Mouse (Mus musculus) frontal cortex, postnatal 14 days (tissue): ENCODE data around the gene Cpsf6.
"Not testable (repeated sequence)": the region's sequence is repeated elsewhere in the genome, so short reads cannot be mapped to it uniquely, and the experiment has no call there.

Experiments
- DNase-seq, 2 experiments: peaks; one replicate each; pipeline ENCODE4 v3.0.0; 2022; ENCODE audit warnings: low spot score in 2 of 2

Cpsf6 gene

DNA sequence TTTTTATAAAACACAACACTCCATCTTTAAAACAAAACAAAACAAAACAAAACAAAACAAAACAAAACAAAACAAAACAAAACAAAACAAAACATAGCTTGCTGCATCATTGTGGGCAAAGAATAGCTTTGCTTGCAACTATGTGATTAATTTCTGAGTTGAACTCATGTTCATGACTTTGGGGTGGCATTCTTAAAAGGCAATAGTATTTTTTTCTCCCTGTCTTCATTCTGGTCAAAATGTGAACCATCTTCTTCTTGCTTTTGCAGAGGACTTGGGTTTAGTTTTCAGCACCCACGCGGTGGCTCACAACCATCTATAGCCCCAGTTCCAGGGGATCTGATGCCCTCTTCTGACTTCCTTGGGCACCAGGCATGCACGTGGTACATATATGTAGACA is 20.0 kb upstream of the Cpsf6 start:
- no peak for DNase-seq

DNA sequence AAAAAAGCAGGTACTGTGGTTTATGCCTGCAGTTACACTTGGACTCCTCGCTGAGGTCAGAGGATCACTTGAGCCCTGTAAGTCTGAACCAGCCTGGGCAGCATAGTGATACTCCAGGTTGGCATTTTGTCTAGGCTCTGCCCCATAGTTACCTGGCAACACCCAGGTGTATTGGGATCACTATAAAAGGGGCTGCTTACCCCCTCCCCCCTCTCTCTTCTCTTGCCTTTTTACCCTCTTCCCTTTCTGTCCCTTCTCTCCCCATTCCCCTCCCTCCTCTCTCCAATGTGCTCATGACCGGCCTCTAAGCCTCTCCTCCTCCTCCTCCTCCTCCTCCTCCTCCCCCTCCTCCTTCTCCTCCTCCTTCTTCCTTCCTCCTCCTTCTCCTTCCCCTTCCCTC is 19.4 kb upstream of the Cpsf6 start:
- DNase-seq = no peak

DNA sequence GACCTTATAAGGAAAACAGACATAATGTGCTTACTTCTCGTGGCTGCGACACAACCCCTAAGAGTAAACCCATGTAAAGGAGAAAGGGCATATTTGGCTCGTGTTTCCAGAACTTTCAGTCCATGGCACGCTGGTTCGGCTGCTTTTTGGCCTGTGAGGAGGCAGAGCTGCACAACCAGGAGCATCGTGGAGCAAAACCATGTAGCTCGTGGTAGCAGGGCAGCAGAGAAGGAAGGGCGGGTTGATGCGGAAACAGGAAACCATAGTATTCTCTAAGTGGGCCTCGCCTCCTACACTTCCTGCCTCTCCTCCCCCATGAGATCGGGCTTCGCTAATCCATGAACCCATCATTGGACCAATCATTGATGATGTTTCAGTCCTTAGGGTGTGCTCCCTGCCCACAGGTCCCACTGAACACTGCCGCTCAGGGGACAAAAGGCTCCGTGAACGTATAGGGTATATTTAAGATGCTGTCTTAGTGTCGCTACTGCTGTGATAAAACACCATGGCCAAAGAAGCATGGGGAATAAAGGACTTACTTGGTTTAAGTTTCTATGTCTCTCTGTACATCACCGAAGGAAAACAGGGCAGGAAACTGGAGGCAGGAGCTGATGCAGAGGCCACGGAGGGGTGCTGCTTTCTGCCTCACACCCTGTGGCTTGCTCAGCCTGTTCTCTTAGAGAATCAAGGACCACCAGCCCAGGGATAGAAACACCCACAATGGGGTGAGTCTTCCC is 18.4 kb upstream of the Cpsf6 start:
- DNase-seq = no peak

DNA sequence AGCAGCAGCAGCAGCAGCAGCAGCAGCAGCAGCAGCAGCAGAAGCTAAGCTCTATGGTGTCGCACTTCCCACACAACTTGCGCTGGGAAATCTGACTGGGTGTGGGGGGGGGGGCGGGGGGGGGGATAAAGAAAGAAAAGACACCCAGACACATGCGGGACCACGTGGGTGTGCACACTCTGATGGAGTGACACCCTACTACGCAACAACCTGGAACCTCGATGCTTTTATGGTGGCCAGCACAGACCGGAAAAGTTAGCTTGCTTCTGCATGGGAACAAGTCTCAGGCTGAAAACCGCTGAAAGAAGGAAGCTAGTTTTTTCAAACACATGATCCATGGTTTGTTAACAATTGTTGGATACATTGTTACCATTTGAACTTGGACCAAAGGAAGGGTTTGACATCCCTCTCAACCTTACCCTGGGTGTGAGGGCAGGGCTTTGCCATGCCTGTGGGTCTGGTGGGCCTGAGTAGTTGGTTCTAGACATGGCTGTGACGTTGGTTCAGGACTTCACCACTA is 17.4 kb upstream of the Cpsf6 start:
- DNase-seq = no peak

DNA sequence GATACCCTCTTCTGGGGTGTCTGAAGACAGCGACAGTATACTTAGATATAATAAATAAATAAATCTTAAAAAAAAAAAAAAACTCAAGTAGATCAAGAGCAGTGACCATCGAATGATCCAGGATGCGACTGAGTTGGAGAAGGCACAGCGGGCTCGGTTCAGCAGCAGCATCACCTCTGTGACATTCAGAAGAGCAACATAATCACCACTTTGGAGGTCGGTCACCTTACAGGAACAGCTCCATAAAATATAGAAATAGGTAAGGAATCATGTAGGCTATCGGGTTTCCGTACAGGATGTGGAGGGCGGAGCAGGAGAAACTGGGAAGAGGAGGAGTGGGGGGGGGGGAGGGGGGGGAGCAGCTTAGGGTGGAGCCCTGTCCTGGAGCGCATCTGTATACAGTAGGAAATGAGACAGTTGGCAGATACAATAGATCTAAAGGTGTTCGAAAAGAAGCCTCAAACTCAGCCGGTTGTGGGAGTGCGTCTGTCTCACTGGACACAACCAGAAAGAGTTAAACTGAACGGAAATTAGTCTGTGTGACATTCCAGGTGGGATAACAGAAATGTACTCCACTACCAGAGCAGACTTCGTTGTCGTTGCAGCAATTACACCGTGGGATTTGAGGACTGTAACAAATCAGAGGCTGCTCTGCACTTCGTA is 16.7 kb upstream of the Cpsf6 start:
- DNase-seq = no peak

DNA sequence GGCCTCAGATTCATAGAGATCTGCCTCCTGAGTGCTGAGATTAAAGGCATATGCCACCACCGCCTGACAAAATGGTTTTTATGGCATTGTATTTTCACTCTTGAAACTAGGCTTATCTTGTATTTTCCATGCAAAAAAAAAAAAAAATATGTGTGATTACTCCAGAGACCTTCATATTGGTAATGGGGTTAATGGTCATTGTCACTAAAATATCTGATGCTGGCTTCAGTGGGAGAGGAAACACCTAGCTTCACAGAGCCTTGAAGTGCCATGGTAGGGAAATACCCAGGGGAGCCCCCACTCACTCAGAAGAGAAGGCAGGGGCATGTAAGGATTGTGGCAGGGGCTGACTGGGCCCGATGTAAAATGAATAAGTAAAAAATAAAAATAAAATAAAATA is 16.0 kb upstream of the Cpsf6 start:
- no peak for DNase-seq

DNA sequence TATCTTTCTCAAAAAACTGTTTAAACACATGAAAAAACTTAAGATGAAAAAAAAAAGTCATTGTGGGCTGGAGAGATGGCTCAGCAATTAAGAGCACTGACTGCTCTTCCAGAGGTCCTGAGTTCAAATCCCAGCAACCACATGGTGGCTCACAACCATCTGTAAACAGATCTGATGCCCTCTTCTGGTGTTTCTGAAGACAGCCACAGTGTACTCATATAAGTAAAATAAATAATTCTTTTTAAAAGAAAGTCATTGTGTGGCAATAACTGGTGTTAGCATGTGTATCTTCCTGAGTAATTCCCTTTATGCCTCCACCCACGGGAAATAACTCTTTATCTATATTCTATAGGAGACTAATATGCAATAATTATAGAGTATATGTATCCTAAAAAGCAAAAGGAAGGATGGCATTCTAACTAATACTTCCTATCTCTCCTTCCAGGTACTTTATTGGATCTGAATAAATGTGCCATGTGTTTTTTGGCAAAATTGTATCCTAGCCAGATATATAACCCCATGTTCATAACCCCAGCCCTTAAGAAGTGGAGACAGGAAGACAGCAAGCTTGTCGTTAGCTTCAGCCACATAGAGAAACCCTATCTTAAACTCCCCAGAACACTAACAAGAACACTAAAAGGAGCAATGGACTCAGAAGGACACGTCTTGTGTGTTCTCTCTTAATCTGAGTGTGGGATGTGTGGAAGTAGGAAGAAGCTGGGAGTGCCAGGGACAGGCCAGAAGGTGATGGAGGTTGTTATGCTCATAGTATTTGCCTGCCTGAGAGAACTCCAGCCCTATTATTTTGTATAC is 15.1 kb upstream of the Cpsf6 start:
- no peak for DNase-seq

DNA sequence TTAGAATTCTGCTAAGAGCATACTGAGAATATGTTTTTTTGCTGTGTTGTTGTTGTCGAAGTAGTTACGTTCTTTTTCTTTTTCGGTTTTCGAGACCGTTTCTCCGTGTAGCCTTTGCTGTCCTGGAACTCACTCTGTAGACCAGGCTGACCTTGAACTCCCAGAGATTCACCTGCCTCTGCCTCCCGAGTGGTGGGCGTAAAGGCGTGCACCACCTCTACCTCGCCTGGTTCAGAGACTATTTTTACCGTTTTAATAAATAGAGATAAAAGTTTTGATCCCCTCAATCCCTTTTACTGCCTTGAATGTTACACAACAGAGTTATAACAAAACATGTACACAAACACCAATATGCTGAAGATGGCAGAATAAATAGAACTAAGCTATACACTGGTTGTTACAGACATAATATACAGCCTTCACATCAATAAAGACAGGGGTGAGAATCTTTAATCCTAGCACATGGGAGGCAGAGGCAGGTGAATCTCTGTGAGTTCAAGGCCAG is 14.1 kb upstream of the Cpsf6 start:
- no peak for DNase-seq

DNA sequence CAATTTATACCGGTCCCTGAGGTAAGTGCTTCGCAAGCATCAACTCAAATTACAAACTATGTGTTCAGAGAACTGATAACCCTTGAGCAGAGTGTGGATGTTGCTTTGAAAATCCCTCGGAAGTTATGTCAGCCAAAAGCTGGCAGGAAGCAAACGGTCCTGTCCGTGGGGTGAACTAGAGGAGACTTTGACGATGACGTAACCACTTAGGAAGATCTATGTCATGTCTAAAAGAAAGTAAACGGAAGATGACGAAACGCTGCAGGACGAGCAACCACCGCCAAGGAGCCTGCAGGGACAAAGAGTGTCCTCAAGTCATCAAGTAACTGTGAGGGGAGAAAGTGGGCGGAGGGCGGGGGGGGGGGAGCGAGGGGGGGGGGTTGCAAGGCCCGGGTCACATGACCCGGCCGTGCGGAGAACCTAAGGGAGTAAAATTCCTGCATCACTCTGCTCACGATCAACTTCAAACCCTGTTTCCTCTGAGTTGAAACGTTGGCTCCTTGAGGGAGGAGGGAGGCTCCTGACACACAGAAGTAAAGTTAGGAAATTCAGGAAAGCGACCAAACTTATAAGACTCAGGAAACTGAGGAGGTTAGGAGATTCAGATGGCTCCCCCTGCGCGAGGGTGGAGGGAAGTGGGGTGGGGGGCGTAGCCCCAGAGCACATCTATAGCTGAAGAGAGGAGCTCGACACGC is 13.5 kb upstream of the Cpsf6 start:
- DNase-seq = no peak

DNA sequence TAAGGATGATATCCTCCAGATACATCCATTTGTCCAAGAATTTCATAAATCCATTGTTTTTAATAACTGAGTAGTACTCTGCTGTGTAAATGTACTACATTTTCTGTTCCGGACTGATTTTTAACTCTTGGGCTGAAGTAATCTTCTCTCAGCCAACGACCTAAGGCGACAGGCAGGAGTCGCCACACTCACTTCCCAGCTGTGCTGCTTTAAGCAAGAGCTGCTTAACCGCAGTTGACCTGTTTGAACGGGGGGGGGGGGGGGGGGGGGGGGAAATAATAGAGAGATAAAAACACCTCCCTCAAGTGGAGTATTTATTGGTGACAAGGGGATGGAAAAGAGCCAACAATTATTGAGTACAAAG is 13.0 kb upstream of the Cpsf6 start:
- DNase-seq = no peak

DNA sequence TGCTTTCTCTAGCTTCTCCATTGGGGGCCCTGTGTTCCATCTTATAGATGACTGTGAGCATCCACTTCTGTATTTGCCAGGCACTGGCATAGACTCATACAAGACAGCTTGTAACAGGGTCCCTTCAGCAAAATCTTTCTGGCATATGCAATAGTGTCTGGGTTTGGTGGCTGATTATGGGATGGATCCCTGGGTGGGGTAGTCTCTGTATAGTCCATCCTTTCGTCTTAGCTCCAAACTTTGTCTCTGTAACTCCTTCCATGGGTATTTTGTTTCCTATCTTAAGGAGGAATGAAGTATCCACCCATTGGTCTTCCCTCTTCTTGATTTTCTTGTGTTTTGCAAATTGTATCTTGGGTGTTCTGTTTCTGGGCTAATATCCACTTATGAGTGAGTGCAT is 12.6 kb upstream of the Cpsf6 start:
- DNase-seq = not testable (repeated sequence)

DNA sequence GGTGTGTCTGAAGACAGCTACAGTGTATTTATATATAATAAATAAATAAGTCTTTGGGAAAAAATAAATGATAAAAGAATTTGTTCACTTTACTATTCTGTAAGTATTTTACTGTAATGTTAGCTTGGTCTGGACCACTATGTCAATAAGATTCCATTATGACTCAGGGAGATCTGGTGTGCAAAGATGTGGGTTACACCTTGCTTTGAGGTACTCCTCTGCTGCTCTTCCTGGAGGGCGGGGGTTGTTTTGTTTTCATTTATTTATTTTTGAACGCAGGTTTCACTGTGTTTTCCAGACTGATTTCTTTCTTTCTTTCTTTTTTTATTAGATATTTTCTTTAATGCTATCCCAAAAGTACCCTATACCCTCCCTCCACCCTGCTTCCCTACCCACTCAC is 12.0 kb upstream of the Cpsf6 start:
- DNase-seq = no peak

DNA sequence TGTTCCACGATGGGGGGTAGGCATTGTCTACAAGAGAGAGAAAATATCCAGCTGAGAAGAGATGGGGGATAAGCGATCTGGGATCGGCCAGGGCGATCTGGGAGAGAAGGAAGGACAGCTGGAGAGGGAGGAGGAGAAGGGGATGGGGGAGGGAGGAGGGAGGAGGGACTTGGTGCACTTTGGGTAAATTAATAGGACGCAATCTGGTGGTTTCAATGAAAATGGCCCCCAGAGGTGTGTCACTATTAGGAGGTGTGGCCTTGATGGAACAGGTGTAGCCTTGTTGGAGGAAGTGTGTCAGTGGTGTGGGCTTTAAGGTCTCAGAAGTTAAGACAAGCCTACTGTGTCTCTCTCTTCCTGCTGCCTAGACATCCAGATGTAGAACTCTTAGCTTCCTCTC is 11.2 kb upstream of the Cpsf6 start:
- no peak for DNase-seq

DNA sequence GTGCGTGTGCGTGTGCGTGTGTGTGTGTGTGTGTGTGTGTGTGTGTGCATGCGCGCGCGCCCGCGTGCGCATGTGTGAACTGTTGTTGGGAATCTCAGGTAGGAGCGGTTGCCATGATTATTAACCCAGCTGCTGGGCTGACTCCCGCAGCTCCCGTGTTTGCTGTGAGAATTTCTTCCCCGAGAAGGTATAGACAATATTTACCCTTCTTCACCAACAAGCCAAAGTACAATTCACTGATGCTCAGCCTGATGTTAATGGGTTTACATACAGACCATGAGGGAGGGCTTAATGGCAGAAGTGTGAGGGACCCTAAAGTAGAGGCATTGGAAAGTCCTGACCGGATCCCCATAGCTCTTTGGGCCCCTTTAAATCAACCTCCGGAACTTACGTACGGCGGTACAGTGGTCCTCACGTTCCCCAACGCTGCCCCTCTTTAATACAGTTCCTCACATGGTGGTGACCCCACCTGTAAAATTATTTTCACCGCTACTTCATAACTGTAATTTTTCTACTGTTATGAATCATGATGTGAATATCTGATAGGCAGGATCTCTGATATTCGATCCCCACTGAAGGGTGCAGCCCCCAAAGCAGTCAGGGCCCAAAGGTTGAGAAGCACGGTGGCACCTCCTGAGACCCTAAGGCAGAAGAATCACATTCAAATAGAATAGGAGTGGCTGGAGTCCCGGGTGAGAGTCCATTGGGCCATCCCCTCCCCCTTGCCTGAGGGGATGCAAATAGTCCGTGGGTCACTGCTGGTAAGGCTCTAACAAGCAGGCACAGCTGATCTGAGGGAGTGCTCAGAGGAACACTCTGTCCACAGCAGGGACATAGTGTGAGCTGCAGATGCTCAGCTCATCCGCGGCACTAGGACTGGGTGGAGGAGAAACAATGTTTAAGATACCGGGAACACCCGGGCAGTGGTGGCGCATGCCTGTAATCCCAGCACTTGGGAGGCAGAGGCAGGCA is 10.4 kb upstream of the Cpsf6 start:
- no peak for DNase-seq

DNA sequence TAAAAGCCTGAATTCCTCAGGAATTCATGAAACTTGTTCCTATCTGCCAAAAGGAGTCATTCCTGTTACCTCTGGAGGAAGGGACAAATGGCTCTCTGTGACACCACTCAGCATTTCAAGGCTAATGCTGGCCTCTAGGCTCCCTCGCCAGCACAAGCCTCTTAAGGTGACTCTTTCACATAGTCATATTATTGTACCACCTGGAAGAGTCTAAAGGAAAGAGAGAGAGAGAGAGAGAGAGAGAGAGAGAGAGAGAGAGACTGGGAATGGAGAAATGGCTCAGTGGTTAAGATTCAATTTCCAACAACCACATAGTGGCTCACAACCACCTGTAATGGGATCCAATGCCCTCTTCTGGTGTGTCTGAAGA is 9.5 kb upstream of the Cpsf6 start:
- DNase-seq = no peak

DNA sequence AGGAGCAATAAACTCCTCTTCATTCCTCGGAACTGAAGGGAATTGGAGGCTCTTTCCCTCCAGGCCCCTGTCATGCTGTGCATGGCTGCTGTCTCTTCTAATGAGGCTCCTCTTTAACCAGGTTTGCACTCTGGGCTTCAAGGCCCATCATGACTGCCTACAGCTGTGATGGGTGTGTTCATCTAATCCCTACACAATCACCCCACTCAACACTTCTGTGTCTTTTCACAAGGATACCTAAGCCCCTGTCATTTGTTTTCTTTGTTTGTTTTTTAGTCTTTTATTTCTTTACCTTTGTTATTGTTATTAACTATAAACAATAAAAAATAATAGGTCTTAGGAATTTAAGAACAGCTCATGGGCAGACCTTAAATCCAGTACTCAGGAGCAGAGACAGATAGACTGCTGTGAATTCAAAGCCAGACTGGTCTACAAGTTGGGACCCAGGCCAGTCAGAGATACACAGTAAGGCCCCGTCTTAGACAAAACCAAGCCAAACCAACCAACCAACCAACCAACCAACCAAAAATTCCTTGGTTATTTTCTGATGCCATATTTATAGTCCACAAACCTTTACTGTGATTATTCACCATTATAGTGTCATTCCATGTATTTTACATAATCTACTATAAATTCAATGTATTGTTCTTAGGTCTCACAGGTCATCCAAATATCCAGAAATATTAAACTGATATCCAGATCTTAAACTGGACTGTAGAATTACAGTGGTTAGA is 9.0 kb upstream of the Cpsf6 start:
- no peak for DNase-seq

DNA sequence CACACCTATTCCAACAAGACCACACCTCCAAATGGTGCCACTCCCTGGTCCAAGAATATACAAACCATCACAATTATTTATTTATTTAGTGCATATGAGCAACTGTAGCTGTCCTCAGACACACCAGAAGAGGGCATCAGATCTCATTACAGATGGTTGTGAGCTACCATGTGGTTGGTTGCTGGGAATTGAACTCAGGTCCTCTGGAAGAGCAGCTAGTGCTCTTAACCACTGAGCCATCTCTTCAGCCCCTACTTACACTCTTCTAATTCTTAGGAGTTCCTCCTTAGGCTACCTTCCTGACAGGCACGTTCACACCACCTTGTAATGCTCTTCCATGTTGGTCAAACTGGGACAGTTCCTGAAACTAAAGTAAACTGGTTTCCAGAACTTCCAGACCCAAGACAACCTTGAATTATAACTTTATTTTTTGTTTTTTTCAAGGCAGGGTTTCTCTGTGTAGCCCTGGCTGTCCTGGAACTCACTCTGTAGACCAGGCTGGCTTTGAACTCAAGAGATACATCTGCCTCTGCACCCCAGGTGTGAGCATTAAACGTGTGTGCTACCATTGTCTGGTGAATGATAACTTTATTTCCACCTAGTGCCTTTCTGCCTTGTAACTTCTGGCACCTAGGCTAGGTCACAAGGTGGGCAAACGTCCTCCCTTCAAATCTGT is 8.3 kb upstream of the Cpsf6 start:
- not testable (repeated sequence) for DNase-seq

DNA sequence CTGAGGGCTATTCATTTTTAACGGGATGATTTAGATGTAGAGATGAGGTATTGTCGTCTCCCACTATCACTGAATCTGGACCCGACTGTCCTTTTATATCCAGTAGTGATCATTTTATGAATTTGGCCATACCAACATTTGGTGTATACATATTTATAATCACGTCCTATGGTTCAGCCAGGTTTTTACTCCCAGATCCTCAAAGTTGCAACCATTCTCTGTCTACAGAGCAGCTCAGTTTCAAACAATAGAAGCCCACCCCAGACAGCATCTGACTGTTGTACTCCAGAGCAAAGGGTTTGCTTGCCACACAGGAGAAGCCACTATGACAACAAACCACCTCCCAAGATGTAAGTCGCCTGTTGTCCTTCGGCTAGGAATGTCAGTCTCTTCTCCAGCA is 7.2 kb upstream of the Cpsf6 start:
- DNase-seq = no peak

DNA sequence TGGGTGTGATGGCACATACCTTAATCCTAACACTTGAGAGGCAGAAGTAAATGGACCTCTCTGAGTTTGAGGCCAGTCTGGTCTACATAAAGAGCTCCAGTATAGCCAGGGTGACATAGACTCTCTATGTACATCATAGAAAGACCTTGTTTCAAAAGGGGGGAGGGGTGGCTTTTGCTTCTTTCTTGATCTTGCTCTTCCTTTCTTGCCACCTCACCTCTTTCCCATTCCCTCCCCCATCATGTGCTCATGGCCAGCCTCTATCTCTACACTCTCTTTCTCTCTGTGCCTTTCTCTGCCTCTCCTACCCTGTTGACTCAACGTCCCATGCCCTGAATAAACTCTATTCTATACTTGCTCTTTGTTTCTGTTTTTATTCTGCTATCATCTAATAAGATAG is 6.4 kb upstream of the Cpsf6 start:
- DNase-seq = no peak

DNA sequence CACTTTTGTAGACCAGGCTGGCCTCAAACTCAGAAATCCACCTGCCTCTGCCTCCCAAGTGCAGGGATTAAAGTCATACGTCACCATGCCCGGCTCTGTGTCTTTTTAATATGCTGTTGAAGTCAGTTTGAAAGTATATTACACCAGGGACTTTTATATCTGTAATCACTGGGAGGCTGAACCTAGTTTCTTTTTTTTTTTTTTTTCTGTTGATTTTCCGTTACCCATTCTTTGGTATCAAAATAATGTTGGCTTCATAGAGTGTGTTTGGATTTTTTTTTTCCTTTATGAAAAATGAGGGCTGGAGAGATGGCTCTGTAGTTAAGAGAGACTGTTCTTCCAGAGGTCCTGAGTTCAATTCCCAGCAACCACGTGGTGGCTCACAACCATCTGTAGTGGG is 5.6 kb upstream of the Cpsf6 start:
- no peak for DNase-seq
